Mouse (Mus musculus): ENCODE data around the gene Srsf12.

- no peak for TF ChIP-seq POLR2A (IDR thresholded peaks at IDR 0.05; ENCODE audit: borderline replicate concordance, low read depth, low read length)
- no peak for TF ChIP-seq CTCF (IDR thresholded peaks at IDR 0.05; ENCODE audit: low read depth, low read length)
Measured at GRCm38 (mm10) chr4:33207551-33207950, 1.2 kb upstream of the Srsf12 start.
